Comparison of ENCODE assay signal across 8 mouse cellular contexts in genomic region chr6:72379377-72380130, GRCm38 (mm10). TPM values are rescaled to one million over a fixed set of nuclear protein-coding genes. Genes with fewer than 3 reads are reported as not detected.
DNase-seq lines count a peak whose midpoint lies in the region; ATAC-seq and TF ChIP-seq lines count a peak whose summit lies in the region.

No protein-coding gene starts in this region.

- H3K9me3 ChIP-seq in heart, embryonic 11.5 days (replicated peaks; ENCODE audit: control insufficient read depth, low read length): no peaks in the 10 kb centered on the region
- H3K9me3 ChIP-seq in limb, embryonic 12.5 days: no peaks in the 10 kb centered on the region

- TF ChIP-seq CTCF in cerebellum, adult 2 months (IDR thresholded peaks at IDR 0.05; ENCODE audit: borderline replicate concordance, insufficient read depth, low read depth, low read length): no peak
- no peak for TF ChIP-seq CTCF in Patski (IDR thresholded peaks at IDR 0.05)
- TF ChIP-seq CTCF in small intestine, adult 2 months (IDR thresholded peaks at IDR 0.05; ENCODE audit: extremely low read depth, insufficient read length, insufficient replicate concordance, low read depth, low read length): no peak

- 0 out of 2 replicates have a peak, but pooled peaks cover 1% of the 10 kb centered on the region for H3K36me3 ChIP-seq in heart, embryonic 11.5 days (ENCODE audit: control insufficient read depth, insufficient read depth, low read length)
- H3K36me3 ChIP-seq in limb, embryonic 12.5 days: peaks cover 6% of the 10 kb centered on the region
- no peaks in the 10 kb centered on the region for H3K36me3 ChIP-seq in small intestine, adult 2 months (ENCODE audit: control insufficient read depth, insufficient read depth, low read length)

- CTCF ChIA-PET in Patski (lab: Charles Lee): interaction anchor here (1.2 to 2.2 kb wide), 6 partner anchors 10 to 161 kb away, joined by 3 to 11 read pairs (median 3); partner anchors contain the start of gene Vamp8

- H3K4me3 ChIP-seq in cerebellum, adult 2 months (replicated peaks; ENCODE audit: insufficient read depth, low read depth, low read length): peak overlapping the region; percentile 30
- peak overlapping the region; percentile 62 for H3K4me3 ChIP-seq in heart, embryonic 11.5 days (ENCODE audit: low read depth, low read length)
- peak overlapping the region; percentile 59 for H3K4me3 ChIP-seq in limb, embryonic 12.5 days (replicated peaks)
- H3K4me3 ChIP-seq in small intestine, adult 2 months (ENCODE audit: low read depth, low read length): peak overlapping the region; percentile 92

- DNase-seq in cerebellum, adult 2 months: no peak
- no peak for DNase-seq in cerebellum, adult 9-10 months
- no peak for DNase-seq in Patski (ENCODE audit: low read depth, low spot score)
- DNase-seq in natural killer cell, adult 2 months (ENCODE audit: low spot score in 2 of 2): no peak
- no peak for DNase-seq in right cerebral cortex, postnatal 14 days

- TF ChIP-seq POLR2A in cerebellum, adult 2 months (IDR thresholded peaks at IDR 0.05; ENCODE audit: borderline replicate concordance, insufficient read depth, low read length): no peak
- no peak for TF ChIP-seq POLR2A in small intestine, adult 2 months (IDR thresholded peaks at IDR 0.05; ENCODE audit: low read depth, low read length)

- 61% methylated on average over 7 of the region's 7 CpGs for WGBS in cerebellum, adult 2 months
- WGBS in heart, embryonic 11.5 days (ENCODE audit: insufficient replicate concordance): 37% methylated on average over 7 of the region's 7 CpGs
- 37% methylated on average over 7 of the region's 7 CpGs for WGBS in limb, embryonic 12.5 days
- WGBS in small intestine, adult 2 months: 59% methylated on average over 7 of the region's 7 CpGs

- no peaks in the 10 kb centered on the region for H3K4me1 ChIP-seq in cerebellum, adult 2 months (ENCODE audit: control insufficient read depth, insufficient read depth, low read length)
- H3K4me1 ChIP-seq in heart, embryonic 11.5 days (ENCODE audit: control insufficient read depth, insufficient read depth, low read length): no peaks in the 10 kb centered on the region
- peaks cover 13% of the 10 kb centered on the region; the same call in 1 of the 2 replicates for H3K4me1 ChIP-seq in limb, embryonic 12.5 days (replicated peaks)
- peaks cover 8% of the 10 kb centered on the region for H3K4me1 ChIP-seq in small intestine, adult 2 months (ENCODE audit: control insufficient read depth, insufficient read depth, insufficient read length, low read length)

- POLR2A ChIA-PET in Patski (lab: Charles Lee): interaction anchor here (0.9 to 2.3 kb wide), 4 partner anchors 10 to 33 kb away, joined by 3 to 7 read pairs (median 3); no protein-coding TSS in a partner anchor

- H3K27me3 ChIP-seq in cerebellum, adult 2 months (ENCODE audit: control insufficient read depth, insufficient read depth, low read length): no peaks in the 10 kb centered on the region; the same call in 1 of the 2 replicates
- no peaks in the 10 kb centered on the region for H3K27me3 ChIP-seq in Patski
- H3K27me3 ChIP-seq in heart, embryonic 11.5 days (ENCODE audit: control insufficient read depth, insufficient read depth, low read length): no peaks in the 10 kb centered on the region
- peaks cover 17% of the 10 kb centered on the region; the same call in 1 of the 2 replicates for H3K27me3 ChIP-seq in limb, embryonic 12.5 days
- H3K27me3 ChIP-seq in small intestine, adult 2 months (ENCODE audit: control insufficient read depth, insufficient read depth, low read length): no peaks in the 10 kb centered on the region

- in situ Hi-C loops in Patski (cut with MboI; ENCODE audit: low pct_unique_long_range_greater_than_20kb): no loop called here

- H3K4me2 ChIP-seq in heart, embryonic 11.5 days: peak overlapping the region; percentile 75
- peak overlapping the region; percentile 79 for H3K4me2 ChIP-seq in limb, embryonic 12.5 days

- H3K9ac ChIP-seq in heart, embryonic 11.5 days (ENCODE audit: low read depth, low read length): peak overlapping the region; percentile 75
- H3K9ac ChIP-seq in limb, embryonic 12.5 days (replicated peaks): no peak overlapping the region

- no peak overlapping the region for H3K27ac ChIP-seq in cerebellum, adult 2 months (ENCODE audit: insufficient read depth, low read length)
- H3K27ac ChIP-seq in heart, embryonic 11.5 days (ENCODE audit: low read depth, low read length): peak overlapping the region; percentile 78
- peak overlapping the region; percentile 45; the same call in 1 of the 2 replicates for H3K27ac ChIP-seq in limb, embryonic 12.5 days
- H3K27ac ChIP-seq in small intestine, adult 2 months (ENCODE audit: insufficient read depth, low read depth, low read length): peak overlapping the region; percentile 73

- ATAC-seq in Patski: peak; percentile 46
- ATAC-seq in heart, embryonic 11.5 days (replicated peaks; ENCODE audit: insufficient number of reproducible peaks, low FRiP score, low TSS enrichment): 0 out of 2 replicates have a peak, but pooled peaks have one; percentile 7
- ATAC-seq in limb, embryonic 12.5 days (ENCODE audit: insufficient number of reproducible peaks, insufficient read depth, low FRiP score, low TSS enrichment, low read depth): no peak

RNA-seq across cellular contexts. Expression of gene Vamp5, which starts 0.7 kb away (rescaled TPM):
- polyA plus RNA-seq in cerebellum, adult 2 months (2012; rRNA removed): 10.6 and 11.9 TPM in 2 replicates
- 33.2 TPM for polyA plus RNA-seq in Patski (2021)
- polyA plus RNA-seq in heart, embryonic 11.5 days (2014; fragmentation: Nextera tagmentation; extraction: Ambion mirVana): 55.3 and 59.2 TPM in 2 replicates
- polyA plus RNA-seq in limb, embryonic 12.5 days (2016; fragmentation: Nextera tagmentation; extraction: Ambion mirVana): 13.9 and 17.3 TPM in 2 replicates
- 14.8 and 19.8 TPM in 2 replicates for polyA plus RNA-seq in small intestine, adult 2 months (2012; rRNA removed)

RNA-seq across cellular contexts. Expression of gene Vamp8, which starts 10.9 kb away (rescaled TPM):
- 57.0 and 62.2 TPM in 2 replicates for polyA plus RNA-seq in cerebellum, adult 2 months (2012; rRNA removed)
- 189 TPM for polyA plus RNA-seq in Patski (2021)
- 137 and 142 TPM in 2 replicates for polyA plus RNA-seq in heart, embryonic 11.5 days (2014; fragmentation: Nextera tagmentation; extraction: Ambion mirVana)
- 105 and 106 TPM in 2 replicates for polyA plus RNA-seq in limb, embryonic 12.5 days (2016; fragmentation: Nextera tagmentation; extraction: Ambion mirVana)
- 124 and 243 TPM in 2 replicates for polyA plus RNA-seq in small intestine, adult 2 months (2012; rRNA removed)

RNA-seq across cellular contexts. Expression of gene Rnf181, which starts 12.8 kb away (rescaled TPM):
- polyA plus RNA-seq in cerebellum, adult 2 months (2012; rRNA removed): 92.1 and 95.8 TPM in 2 replicates
- 98.4 TPM for polyA plus RNA-seq in Patski (2021)
- 95.4 and 107 TPM in 2 replicates for polyA plus RNA-seq in heart, embryonic 11.5 days (2014; fragmentation: Nextera tagmentation; extraction: Ambion mirVana)
- 89.1 and 93.4 TPM in 2 replicates for polyA plus RNA-seq in limb, embryonic 12.5 days (2016; fragmentation: Nextera tagmentation; extraction: Ambion mirVana)
- 59.5 and 97.6 TPM in 2 replicates for polyA plus RNA-seq in small intestine, adult 2 months (2012; rRNA removed)

RNA-seq across cellular contexts. Expression of gene Tmem150a, which starts 24.3 kb away (rescaled TPM):
- 19.5 and 19.8 TPM in 2 replicates for polyA plus RNA-seq in cerebellum, adult 2 months (2012; rRNA removed)
- polyA plus RNA-seq in Patski (2021): 39.8 TPM
- polyA plus RNA-seq in heart, embryonic 11.5 days (2014; fragmentation: Nextera tagmentation; extraction: Ambion mirVana): 14.8 and 15.1 TPM in 2 replicates
- polyA plus RNA-seq in limb, embryonic 12.5 days (2016; fragmentation: Nextera tagmentation; extraction: Ambion mirVana): 8.8 and 9.8 TPM in 2 replicates
- 16.6 and 31.8 TPM in 2 replicates for polyA plus RNA-seq in small intestine, adult 2 months (2012; rRNA removed)

RNA-seq across cellular contexts. Expression of gene 0610030E20Rik, which starts 32.4 kb away (rescaled TPM):
- 25.1 and 26.1 TPM in 2 replicates for polyA plus RNA-seq in cerebellum, adult 2 months (2012; rRNA removed)
- 13.8 TPM for polyA plus RNA-seq in Patski (2021)
- 12.9 and 17.4 TPM in 2 replicates for polyA plus RNA-seq in heart, embryonic 11.5 days (2014; fragmentation: Nextera tagmentation; extraction: Ambion mirVana)
- 25.8 and 29.2 TPM in 2 replicates for polyA plus RNA-seq in limb, embryonic 12.5 days (2016; fragmentation: Nextera tagmentation; extraction: Ambion mirVana)
- 6.5 and 12.7 TPM in 2 replicates for polyA plus RNA-seq in small intestine, adult 2 months (2012; rRNA removed)

Comparison
In these comparisons a context has a peak if more than half of its experiments do, and no peak if none do; other contexts are left out.
1. H3K4me3 ChIP-seq: peak in every context shown above with its lines; median percentile 92 in small intestine, adult 2 months; 62 in heart, embryonic 11.5 days; 59 in limb, embryonic 12.5 days; 30 in cerebellum, adult 2 months.